Mouse (Mus musculus) layer of hippocampus, adult 9-11 months (tissue): ENCODE results near the gene Ppp1r1a.

Source experiments
- DNase-seq: peaks from one replicate; pipeline ENCODE4 v3.0.0; 2022

Ppp1r1a gene

DNA sequence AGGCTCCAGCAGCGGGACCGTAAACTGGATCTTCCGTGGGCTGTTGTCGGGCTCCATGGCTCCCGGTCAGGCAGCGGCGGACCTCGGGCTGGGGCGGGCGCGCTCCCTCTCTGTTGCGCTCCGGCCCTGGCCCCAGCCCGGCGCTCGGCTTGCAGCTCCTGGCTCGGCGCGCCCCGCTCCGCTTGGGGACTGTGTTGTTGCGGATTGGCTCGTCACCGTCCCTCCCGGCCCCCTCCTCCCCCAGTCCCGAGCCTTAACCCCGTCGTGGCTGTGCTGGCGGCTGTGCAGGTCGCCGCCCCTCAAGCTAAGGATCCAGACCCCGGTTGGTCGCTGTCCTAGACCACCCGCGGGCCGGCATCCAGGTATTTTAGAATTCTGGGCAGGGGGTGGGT lies at the start of gene Ppp1r1a:
Gene Ppp1r1a (minus strand): TSS at position 182 of the 392 bp plus-strand sequence.
- DNase-seq, result peak; percentile 61

- no peak for DNase-seq
Observed at GRCm38 (mm10) chr15:103585876-103586275, 48.1 kb upstream of the Ppp1r1a start.

DNA sequence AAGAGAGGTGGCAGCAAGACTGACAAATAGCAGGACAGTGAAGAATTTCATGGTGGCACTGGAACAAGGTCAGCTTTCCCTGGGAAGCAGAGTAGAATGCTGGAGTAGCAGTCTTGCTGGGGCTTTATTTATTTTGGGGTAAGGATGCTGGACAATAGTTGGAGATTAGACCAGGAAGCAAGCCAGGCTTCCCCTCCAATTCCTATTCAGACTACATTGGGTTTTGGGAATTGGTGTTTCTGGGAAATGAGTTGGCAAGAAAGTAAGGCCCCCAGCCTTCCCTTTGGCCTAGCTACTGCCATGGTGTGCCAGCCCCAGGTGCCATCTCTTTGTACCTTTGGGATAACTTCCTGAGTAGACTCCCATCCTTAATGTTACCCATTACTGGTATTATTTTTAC lies 27.2 kb upstream of the Ppp1r1a start, which contains the start of gene Glycam1:
Gene Glycam1 (minus strand): TSS at position 101 of the 400 bp plus-strand sequence.
- no peak for DNase-seq

DNA sequence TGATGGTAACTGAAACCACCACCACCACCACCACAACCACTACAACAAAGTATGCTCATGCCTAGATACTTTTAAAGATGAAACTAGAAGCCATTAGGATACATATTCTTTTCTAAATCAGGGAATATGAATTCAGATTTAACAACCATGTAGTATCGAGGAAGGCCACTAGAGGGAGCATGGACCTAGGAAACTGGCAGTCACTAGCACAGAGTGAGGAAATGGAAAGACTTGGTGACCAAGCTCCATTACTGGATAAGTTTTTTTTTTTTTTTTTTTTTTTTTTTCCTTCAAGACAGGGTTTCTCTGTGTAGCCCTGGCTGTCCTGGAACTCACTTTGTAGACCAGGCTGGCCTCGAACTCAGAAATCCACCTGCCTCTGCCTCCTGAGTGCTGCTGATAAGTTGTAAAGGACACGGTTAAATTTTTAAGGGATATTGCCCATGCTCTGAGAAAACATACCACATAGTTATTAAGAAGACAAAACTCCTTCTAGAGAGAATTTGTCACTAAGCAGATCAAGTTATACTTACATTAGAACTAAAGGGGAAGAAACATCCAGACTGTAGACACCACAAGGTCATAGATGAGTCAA lies 14.4 kb upstream of the Ppp1r1a start:
- no peak for DNase-seq

GRCm38 (mm10) chr15:103551053-103551452 lies 13.2 kb upstream of the Ppp1r1a start:
- no peak for DNase-seq

DNA sequence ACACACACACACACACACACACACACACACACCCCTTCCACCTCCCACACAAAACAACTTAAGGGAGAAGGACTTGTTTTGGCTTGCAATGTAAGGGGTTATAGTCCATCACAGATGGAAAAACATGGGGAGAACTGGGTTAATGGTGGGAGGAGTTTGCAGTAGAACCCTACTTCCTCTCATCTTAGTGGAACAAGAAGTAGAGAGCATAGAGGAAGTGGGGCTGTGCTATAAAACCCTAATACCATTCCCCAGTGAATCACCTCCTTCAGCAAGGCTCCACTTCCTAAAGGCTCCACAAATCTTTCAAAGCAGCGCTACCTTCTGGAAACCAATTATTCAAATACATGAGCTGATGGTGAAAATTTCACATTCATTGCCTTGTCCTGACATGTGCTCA lies 11.7 kb upstream of the Ppp1r1a start:
- DNase-seq, result no peak

DNA sequence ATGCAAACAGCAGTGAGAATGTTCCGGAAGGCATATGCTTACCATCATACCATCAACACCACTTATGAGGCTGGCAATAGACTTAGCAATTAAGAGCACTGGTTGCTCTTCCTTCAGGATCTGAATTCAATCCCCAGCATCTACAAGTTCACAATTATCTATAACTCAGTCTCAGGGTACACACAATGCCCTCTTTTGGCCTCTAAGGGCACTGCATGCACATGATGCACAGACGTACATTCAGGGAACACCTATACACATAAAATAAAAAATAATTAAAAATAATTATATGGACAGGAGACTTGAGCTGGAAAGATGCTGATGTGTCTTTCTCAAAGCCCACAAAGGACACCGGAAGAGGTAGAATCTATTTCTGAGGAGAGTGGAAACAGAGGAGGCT lies 10.2 kb upstream of the Ppp1r1a start:
- DNase-seq, result no peak

- no peak for DNase-seq
Observed at GRCm38 (mm10) chr15:103542526-103542925, 4.7 kb upstream of the Ppp1r1a start.

DNA sequence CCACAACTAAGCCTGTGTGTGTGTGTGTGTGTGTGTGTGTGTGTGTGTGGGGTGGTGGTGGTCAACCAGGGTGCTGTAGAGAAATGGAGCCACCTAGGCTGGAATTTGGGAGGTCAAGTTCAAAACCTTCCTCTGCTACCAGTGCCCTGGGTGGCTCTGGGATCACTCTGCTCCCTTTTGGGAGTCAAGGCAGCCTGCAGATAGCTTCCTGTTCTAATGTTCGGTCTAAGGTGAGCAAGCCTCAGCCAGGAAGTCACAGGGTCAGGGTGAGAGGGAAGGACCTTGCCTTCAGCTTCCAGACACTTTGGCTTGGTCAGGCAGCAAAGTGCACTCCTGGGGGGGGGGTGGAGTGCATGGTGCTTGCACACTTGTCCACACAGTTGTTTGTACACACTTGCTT lies 2.8 kb upstream of the Ppp1r1a start:
- no peak for DNase-seq

DNA sequence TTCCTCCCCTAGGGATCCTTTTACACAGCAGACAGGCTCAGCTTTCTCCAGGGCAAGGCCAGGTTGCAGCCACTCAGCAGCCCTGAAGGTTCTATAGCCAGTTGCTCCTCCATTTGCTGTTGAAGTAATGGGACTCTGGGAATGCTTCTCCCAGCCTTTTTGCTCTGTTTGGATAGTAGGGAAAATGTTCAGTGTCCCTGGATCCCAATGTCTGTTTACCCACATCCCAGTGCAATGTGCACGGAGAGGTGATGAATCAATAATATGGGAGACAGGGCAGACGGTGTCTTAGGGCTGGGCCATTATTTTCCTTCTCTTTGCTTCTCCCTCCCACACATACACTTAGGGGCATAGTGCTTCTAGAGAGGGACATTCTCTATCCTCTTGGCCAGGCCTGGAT lies 1.5 kb upstream of the Ppp1r1a start:
- no peak for DNase-seq

- DNase-seq, result peak; percentile 79
Observed at GRCm38 (mm10) chr15:103537011-103537821, 587 bp downstream of the Ppp1r1a start.

GRCm38 (mm10) chr15:103536456-103536855 lies 1.3 kb downstream of the Ppp1r1a start:
- DNase-seq, result no peak

DNA sequence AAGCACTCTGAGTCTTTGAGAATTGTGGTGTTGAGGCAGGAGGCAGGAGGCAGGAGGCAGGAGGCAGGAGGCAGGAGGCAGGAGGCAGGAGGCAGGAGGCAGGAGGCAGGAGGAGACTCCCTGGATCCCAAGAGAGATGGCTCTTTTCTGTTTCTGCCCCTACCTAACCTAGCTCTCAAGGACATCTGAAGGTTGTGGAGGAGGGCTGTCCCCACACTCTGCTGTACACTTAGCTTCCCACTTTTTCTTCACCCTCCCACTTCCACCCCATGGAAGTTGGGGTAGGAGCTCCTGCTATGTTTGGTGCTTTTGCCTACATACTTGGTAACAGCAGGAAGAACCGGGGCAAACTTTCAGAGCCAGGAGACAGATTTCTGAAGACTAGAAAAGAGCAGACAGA lies 2.0 kb downstream of the Ppp1r1a start:
- peak; percentile 9 for DNase-seq

- peak; percentile 1 for DNase-seq
Observed at GRCm38 (mm10) chr15:103535030-103535429, 2.8 kb downstream of the Ppp1r1a start.

GRCm38 (mm10) chr15:103534054-103534620 lies 3.7 kb downstream of the Ppp1r1a start:
- DNase-seq, result no peak

DNA sequence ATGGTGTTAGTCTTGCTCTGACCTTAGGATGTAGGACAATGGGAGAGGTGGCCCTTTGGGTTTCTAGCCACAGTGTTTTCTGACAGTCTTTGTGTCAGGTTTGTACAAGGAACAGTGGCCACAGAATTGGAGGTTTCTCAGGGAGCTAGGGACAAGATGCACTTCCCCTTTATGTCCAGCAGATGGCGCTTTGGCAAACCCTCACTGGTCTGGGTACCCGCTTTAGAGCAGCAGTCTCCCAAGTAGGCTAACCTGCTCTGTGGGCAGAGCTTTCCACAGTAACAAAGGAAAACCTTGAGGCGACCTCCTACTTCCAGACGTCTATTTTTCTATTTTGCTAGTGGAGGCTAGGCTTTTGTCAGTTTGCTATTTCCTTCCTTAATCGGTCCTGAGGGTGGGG lies 7.4 kb downstream of the Ppp1r1a start:
- peak; percentile 49 for DNase-seq

DNA sequence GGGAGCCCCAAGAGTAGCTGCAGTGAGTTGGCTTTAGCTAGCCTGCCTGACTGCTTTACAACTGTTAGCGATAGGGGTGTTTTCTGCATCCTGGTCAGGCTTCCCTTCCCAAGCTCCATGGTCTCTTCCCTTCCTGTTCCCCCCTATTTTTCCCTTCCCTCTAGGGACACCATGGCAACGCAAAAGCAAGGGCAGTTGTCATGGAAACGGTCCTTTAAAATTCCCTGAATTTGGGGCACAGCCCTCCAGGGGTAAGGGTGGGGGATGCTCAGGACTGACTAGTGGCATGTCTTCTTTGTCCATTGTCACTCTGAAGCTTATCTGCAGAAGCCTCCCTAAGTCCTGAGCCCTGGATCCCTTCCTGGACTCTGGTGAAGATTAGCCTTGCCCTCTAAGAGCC lies 14.6 kb downstream of the Ppp1r1a start:
- DNase-seq, result no peak

DNA sequence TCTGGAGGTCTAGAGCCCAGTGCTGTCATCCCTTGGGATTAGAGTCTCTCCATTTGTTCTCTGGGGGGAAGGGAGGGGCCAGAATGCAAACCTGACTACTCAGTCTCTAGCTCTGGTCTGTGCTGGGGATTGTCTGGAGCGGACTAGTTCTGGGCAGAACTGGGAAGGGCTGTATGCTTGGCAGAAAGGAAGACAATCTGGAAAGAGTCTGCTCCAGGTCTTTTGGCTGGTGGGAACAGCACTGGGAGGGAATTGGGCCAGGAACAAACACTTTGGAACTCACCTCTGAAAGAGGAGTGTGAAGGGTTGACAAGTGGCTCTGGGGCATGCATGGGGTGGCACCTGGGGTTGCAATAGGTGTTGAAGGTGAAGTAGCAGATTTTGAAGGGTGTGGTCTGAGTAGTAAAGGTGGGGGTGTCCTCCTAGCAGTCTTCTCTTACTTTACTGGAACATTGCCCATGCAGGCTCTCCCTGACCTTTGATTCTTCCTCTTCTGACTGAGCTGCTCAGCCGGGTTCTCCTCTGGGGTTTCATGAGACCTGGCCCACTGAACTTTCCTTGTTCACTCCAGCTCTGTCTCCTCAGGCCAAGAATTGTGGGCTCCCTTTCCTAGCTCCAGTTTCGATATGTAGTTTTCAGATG lies 15.2 kb downstream of the Ppp1r1a start:
- peak; percentile 43 for DNase-seq

DNA sequence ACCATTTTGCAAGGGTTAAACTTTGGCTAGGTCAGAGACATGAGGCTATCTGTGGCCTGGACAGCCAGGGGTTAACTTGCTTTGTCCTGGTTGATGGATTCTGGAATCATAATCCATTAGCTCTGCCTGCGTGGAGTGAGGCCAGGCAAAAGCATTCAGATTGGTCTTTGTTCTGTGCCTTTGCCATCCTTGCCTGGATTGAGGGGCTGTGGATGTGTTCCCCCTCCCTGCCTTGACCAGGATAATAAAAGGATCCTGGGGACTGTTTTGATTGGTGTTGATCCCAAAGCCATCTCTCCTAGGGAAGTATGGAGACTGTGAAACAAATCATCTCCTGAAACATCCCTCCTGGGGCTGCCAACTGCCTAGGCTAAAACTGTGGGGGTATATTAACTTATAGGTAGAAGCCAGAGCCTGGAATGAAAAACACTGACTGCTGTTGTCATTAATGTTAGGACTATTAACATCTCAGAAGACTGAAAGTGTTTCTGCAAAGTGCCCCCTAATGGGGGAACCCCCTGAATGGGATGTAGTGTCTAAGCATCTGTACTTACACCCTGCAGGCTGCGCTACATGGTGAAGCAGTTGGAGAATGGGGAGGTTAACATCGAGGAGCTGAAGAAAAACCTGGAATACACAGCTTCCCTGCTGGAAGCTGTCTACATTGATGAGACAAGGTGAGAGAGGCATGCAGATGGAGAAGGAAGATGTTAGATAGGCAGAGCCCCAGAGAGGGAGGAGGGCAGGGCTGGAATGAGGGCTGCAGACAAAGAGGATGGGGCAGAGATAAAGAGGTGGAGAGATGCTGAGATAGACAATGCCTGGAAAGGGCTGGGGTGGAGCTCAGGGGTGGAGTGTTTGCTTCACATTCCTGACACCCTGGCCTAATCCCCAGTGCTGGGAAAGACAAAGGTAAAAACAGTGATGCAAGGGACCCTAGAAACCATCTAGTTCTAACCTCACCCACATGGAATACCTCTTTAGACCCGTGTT lies 18.1 kb downstream of the Ppp1r1a start:
- DNase-seq, result no peak

DNA sequence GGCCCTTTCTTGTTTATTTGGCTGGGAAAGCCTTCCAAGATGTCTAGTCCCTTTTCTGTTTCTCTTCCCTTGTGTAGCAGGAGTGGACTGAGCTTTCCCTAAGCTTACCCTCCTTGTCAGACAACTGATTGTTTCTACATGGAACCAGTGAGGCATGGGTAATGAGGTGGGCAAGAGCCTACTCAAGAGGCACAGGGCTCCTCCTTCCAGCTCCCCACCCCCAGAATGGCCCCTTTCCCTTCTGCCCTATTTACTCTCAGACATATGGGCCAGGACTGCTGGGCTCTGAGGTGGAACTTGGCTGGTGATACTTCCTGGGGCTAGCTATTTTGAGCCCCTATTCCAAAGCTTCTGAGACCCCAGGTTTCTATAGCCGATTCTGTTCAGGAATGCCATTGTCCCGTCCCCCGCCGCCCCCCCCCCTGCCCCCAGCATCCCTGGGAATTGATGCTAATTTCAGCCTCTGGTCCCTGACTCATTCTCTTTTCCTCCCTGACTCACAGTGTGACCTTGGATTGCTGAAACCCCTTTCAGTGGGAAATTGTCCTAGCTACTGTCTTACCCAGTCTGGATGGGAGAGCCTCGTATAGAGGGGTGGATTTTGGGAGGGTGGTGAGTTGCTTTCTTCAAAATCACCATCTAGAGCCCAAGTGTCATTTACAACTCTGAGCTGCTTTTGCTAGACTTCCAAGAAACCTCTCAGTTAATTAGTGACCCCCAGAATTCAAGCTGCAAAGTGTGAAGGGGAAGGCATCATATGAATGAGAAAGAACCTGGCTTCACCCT lies 19.0 kb downstream of the Ppp1r1a start:
- no peak for DNase-seq

GRCm38 (mm10) chr15:103514914-103515313 lies 22.9 kb downstream of the Ppp1r1a start:
- no peak for DNase-seq

- DNase-seq, result peak; percentile 81
Observed at GRCm38 (mm10) chr15:103514119-103514518, 23.7 kb downstream of the Ppp1r1a start.
